Mouse (Mus musculus) ES-Bruce4 (cell line): ENCODE measurements around the gene Unc80.

Experiments used
- CTCF ChIP-seq: IDR thresholded peaks from one replicate; pipeline ENCODE4 v1.8.1; 2011; ENCODE audit warnings: low read depth, low read length
- EP300 ChIP-seq: IDR thresholded peaks from 2 replicates; pipeline ENCODE4 v1.6.1; 2011; ENCODE audit warnings: low read depth, low read length; ENCODE audit not compliant: insufficient read depth
- POLR2A ChIP-seq: IDR thresholded peaks from one replicate; pipeline ENCODE4 v1.8.1; 2011; ENCODE audit warnings: low read length; ENCODE audit not compliant: insufficient read depth

- no peak for TF ChIP-seq CTCF
- no peak for TF ChIP-seq POLR2A
- TF ChIP-seq EP300: no peak
These were observed 30.1 kb upstream of the Unc80 start for GRCm38 (mm10) chr1:66438069-66438468.
